Mouse (Mus musculus) spleen, adult 2 months (tissue): ENCODE measurements around the gene Tll2. TPM values are rescaled to one million over a fixed set of nuclear protein-coding genes. Genes with fewer than 3 reads are reported as not detected.

Experiments used
- DNase-seq, 2 experiments: peaks; one replicate each; pipeline versions ENCODE4 v3.0.0 to v3.0.0-alpha.2; 2012 to 2021; ENCODE audit warnings: low spot score in 2 of 2, low read depth in 1 of 2
- H3K27ac ChIP-seq: fragments of 200-500 bp; 2 replicates; pipeline ENCODE4 v1.5.1; 2012; ENCODE audit warnings: low read length, inconsistent platforms; ENCODE audit not compliant: insufficient read depth
- H3K27me3 ChIP-seq: fragments of 200-500 bp; 2 replicates; pipeline ENCODE4 v1.6.1; 2012; ENCODE audit warnings: mild to moderate bottlenecking, moderate library complexity, low read length, inconsistent platforms; ENCODE audit not compliant: control insufficient read depth, insufficient read depth
- H3K36me3 ChIP-seq: fragments of 200-500 bp; 2 replicates; pipeline ENCODE4 v1.6.1; 2012; ENCODE audit warnings: mild to moderate bottlenecking, low read length, inconsistent platforms; ENCODE audit not compliant: control insufficient read depth, insufficient read depth
- H3K4me1 ChIP-seq: fragments of 200-500 bp; 2 replicates; pipeline ENCODE4 v1.6.1; 2011; ENCODE audit warnings: inconsistent platforms; ENCODE audit not compliant: control insufficient read depth, insufficient read depth, insufficient read length
- H3K4me3 ChIP-seq: fragments of 200-500 bp; 2 replicates; pipeline ENCODE4 v1.5.1; 2011; ENCODE audit warnings: mild to moderate bottlenecking, inconsistent platforms; ENCODE audit not compliant: insufficient read depth, insufficient read length; ENCODE audit errors: extremely low read depth
- CTCF ChIP-seq: fragments of 200-500 bp; IDR thresholded peaks from 2 replicates; pipeline ENCODE4 v1.5.1; 2011; ENCODE audit warnings: mild to moderate bottlenecking, inconsistent platforms; ENCODE audit not compliant: insufficient read depth, insufficient read length, insufficient replicate concordance; ENCODE audit errors: extremely low read depth
- POLR2A ChIP-seq: fragments of 200-500 bp; IDR thresholded peaks from 2 replicates; pipeline ENCODE4 v1.6.1; 2011; ENCODE audit warnings: low read depth, low read length, inconsistent platforms
- WGBS: fragments of 180-500 bp; shearing (Covaris S2); methylation state at CpG from one replicate; pipeline ENCODE4 v1.1.7; 2018; 5-methylcytosine and 5-hydroxymethylcytosine counted together
- polyA plus RNA-seq: library from polyadenylated mRNA; depleted of rRNA; stranded (reverse); fragments of >200 nt; gene quantifications from 2 replicates; pipeline ENCODE4 v1.2.3, GENCODE M21; 2012

Tll2 gene
- polyA plus RNA-seq, 1 experiment = 0.02 TPM

DNA sequence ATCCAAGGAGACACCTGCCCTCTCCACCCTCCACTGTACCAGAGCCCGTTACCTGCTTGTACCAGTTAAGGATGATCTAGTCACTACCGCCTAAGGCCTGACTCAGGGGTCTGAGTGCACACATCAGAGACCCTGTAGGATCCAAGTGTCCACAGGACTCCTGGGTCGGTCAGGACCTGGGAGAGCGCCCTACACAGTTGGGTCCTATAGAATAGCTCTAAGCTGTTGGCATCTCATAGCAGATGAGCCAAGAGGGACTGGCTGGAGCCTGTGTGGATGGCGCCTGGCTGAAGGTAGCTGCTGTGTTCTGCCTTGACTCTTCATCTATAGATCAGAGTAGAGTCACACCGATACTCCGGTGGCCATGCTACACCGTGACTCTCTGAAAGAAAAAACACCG, 14.9 kb downstream of the Tll2 start:
- Histone ChIP-seq H3K4me1 (no peaks in the 10 kb centered on the region), H3K4me3 (no peak overlapping the region), H3K27ac (no peak overlapping the region), H3K27me3 (no peaks in the 10 kb centered on the region), H3K36me3 (no peaks in the 10 kb centered on the region)
- TF ChIP-seq CTCF (no peak), POLR2A (no peak)
- WGBS = 89% methylated on average over 9 of the region's 9 CpGs
- no peak for DNase-seq

GRCm38 (mm10) chr19:41190876-41191434, 15.7 kb downstream of the Tll2 start:
- TF ChIP-seq POLR2A (no peak), CTCF (no peak)
- no peaks in the 10 kb centered on the region for H3K27me3 ChIP-seq
- DNase-seq = no peak
- H3K27ac ChIP-seq = no peak overlapping the region
- no peak overlapping the region for H3K4me3 ChIP-seq
- 67% methylated on average over 6 of the region's 6 CpGs for WGBS
- no peaks in the 10 kb centered on the region for H3K36me3 ChIP-seq
- no peaks in the 10 kb centered on the region for H3K4me1 ChIP-seq

DNA sequence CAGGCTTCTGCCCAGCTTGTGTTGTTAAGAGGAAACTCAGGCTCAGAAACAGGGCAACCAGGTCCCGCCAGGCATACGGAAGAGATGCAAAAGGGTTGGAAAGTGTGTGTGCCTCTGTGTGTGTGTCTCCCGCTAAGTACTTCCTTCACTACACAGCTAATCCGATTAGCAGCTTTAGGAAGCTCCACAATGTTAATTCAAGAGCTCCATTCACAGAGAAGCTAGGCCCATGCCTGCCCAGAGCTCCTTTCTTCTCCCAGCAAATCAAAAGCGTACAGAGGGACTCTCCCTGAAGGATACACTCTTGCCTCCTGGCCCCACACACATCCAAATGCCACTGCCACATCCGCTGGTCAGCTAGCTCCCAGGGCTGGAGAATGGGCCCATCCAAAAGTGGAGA, 29.3 kb downstream of the Tll2 start:
- Histone ChIP-seq H3K27me3 (no peaks in the 10 kb centered on the region), H3K4me3 (no peak overlapping the region), H3K4me1 (no peaks in the 10 kb centered on the region), H3K27ac (no peak overlapping the region), H3K36me3 (no peaks in the 10 kb centered on the region)
- DNase-seq = no peak
- TF ChIP-seq CTCF (no peak), POLR2A (no peak)
- WGBS = 44% methylated on average over 6 of the region's 6 CpGs

GRCm38 (mm10) chr19:41176881-41177280, 29.8 kb downstream of the Tll2 start:
- 20% methylated on average over 2 of the region's 2 CpGs for WGBS
- no peak overlapping the region for H3K27ac ChIP-seq
- TF ChIP-seq CTCF (no peak), POLR2A (no peak)

DNA sequence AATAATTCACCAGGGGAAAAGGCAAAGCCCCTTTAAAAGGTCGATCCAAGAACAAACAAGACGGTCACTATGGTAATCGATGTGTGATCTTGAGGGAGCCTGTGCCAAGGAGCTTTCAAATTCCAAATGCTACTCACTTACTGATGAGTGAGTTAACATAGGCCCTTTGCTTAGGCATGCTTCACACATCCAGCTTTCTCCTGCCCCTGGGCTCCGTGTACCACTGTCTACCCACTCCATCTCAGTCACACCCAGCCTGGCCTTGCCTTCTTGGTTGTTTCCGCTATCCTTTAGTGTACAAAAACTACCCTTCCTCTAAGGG, 40.8 kb downstream of the Tll2 start:
- no peak overlapping the region for H3K4me3 ChIP-seq
- no peak for TF ChIP-seq POLR2A
- no peak for TF ChIP-seq CTCF
- H3K27ac ChIP-seq = no peak overlapping the region
- no peaks in the 10 kb centered on the region for H3K27me3 ChIP-seq
- WGBS = 86% methylated on average over 5 of the region's 5 CpGs
- no peaks in the 10 kb centered on the region for H3K4me1 ChIP-seq
- H3K36me3 ChIP-seq = no peaks in the 10 kb centered on the region
- DNase-seq = no peak

More at GRCm38 (mm10) chr19:41176881-41177280, 29.8 kb downstream of the Tll2 start:
- H3K27me3 ChIP-seq = no peaks in the 10 kb centered on the region
- no peaks in the 10 kb centered on the region for H3K4me1 ChIP-seq
- DNase-seq = no peak
- H3K36me3 ChIP-seq = no peaks in the 10 kb centered on the region
- H3K4me3 ChIP-seq = no peak overlapping the region

DNA sequence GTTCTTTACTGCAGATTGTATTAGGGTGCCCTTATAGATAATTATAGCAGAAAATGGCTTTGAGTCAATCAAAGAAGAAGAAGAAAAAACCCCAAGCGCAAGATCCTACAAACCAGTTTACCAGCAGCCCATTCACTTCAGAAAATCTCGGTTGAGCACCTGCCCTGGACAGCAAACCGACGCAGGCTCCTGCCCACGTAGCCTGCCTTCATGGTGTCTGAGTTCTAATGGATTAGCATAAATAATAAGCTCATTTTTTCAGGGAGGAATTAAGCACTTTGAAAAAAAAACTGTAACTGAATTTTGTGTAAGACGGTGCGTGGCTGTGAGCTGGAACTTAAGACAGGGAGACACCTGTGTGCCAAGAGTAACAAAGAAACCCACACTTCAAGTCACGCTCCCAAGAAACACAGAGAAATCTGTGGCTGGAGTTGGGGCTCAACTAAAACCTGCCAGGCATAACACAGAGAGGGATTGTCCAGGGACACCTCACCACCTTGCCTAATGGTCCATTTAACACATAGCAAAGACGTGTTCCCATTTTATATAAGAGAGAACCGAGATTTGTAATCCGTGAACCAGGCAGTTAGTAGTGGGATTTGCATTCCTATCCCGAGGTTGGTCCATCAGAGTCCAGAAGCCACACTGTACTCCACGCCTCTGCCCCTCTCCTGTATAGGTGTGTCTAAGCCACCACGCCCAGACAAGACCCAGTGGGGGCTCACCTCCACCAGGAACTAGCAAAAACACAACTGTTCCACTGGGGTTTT, 41.3 kb downstream of the Tll2 start:
- H3K4me3 ChIP-seq = no peak overlapping the region
- H3K4me1 ChIP-seq = no peaks in the 10 kb centered on the region
- H3K27ac ChIP-seq = no peak overlapping the region
- no peaks in the 10 kb centered on the region for H3K27me3 ChIP-seq
- WGBS = 88% methylated on average over 14 of the region's 14 CpGs
- H3K36me3 ChIP-seq = no peaks in the 10 kb centered on the region
- no peak for DNase-seq
- TF ChIP-seq CTCF (no peak), POLR2A (no peak)

GRCm38 (mm10) chr19:41164447-41165095, 42.1 kb downstream of the Tll2 start:
- DNase-seq = no peak
- 83% methylated on average over 10 of the region's 10 CpGs for WGBS

More at GRCm38 (mm10) chr19:41164447-41165095, 42.1 kb downstream of the Tll2 start:
- H3K4me1 ChIP-seq = no peaks in the 10 kb centered on the region
- H3K27ac ChIP-seq = no peak overlapping the region
- TF ChIP-seq CTCF (no peak), POLR2A (no peak)
- no peak overlapping the region for H3K4me3 ChIP-seq
- H3K36me3 ChIP-seq = no peaks in the 10 kb centered on the region
- no peaks in the 10 kb centered on the region for H3K27me3 ChIP-seq
